In the genomic region with DNA sequence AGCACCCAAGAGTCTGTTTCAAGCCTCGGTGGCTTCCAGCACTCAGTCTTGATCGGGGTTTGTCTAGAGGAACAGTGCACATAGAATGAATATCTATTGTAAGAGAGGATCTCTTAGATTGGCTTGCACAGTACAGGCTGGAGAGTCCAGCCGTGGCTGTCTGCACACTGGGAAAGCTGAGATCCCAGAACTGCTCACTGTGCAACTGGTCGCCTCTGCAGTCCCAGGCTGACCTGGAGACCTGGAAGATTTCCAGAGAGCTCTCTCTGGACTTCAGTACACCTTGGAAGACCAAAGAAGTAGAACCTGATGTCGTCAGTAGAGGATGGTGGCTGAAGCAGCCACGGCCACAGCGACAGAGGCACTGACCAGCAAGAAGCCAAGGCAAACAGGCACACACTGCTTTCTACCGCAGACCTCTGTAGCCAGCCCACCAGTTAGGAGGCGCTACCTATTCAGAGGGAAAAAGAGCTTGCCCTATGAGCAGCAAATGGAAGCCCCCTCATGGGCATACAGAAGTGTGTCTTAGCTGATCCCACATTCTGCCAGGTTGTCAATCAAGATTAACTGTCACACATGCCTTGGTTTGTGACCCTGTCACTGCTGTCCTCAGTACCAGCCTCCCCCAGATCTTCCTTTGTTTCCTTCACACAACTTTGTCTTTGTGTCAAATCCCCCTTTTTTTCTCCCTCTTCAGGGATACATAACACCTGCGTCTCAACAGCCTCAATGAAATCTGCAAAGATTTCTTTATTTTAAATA, we compare ENCODE assay signal across 15 mouse cellular contexts. TPM values are rescaled to one million over a fixed set of nuclear protein-coding genes. Genes with fewer than 3 reads are reported as not detected.
DNase-seq lines count a peak whose midpoint lies in the region; ATAC-seq and TF ChIP-seq lines count a peak whose summit lies in the region.
"Had no signal": no experiment of that assay in that cellular context is flagged by ENCODE, and none has a peak within 500 bp of the region (broad histone marks: within the 10 kb centered on the region; RNA-seq: fewer than 3 reads in every experiment).

No protein-coding gene starts in this region.

- no peak overlapping the region for H3K27ac ChIP-seq in midbrain, embryonic 12.5 days (replicated peaks)
- no peak overlapping the region for H3K27ac ChIP-seq in liver, postnatal 0 days (ENCODE audit: low read depth)
- H3K27ac ChIP-seq in neural tube, embryonic 15.5 days (replicated peaks) = no peak overlapping the region
- H3K27ac ChIP-seq: hindbrain, embryonic 12.5 days; liver, embryonic 13.5 days had no signal

- WGBS in midbrain, embryonic 12.5 days = 64% methylated on average over 10 of the region's 10 CpGs
- 94% methylated on average over 10 of the region's 10 CpGs for WGBS in liver, postnatal 0 days (ENCODE audit: insufficient replicate concordance)
- WGBS in neural tube, embryonic 15.5 days = 89% methylated on average over 10 of the region's 10 CpGs

- H3K4me3 ChIP-seq in midbrain, embryonic 12.5 days = no peak overlapping the region
- no peak overlapping the region for H3K4me3 ChIP-seq in liver, postnatal 0 days (ENCODE audit: low read depth, low read length)
- H3K4me3 ChIP-seq in neural tube, embryonic 15.5 days (replicated peaks) = no peak overlapping the region
- H3K4me3 ChIP-seq: hindbrain, embryonic 12.5 days; liver, embryonic 13.5 days had no signal

- H3K27me3 ChIP-seq in midbrain, embryonic 12.5 days = peaks cover 8% of the 10 kb centered on the region
- no peaks in the 10 kb centered on the region for H3K27me3 ChIP-seq in liver, postnatal 0 days (ENCODE audit: insufficient read depth, low read length)
- H3K27me3 ChIP-seq in neural tube, embryonic 15.5 days (replicated peaks) = no peaks in the 10 kb centered on the region
- H3K27me3 ChIP-seq: CH12.LX; hindbrain, embryonic 12.5 days; liver, embryonic 13.5 days had no signal

- H3K4me2 ChIP-seq in midbrain, embryonic 12.5 days (replicated peaks) = peak overlapping the region; percentile 4; the same call in 1 of the 2 replicates
- no peak overlapping the region for H3K4me2 ChIP-seq in liver, postnatal 0 days (ENCODE audit: low read depth, low read length)
- H3K4me2 ChIP-seq in neural tube, embryonic 15.5 days = no peak overlapping the region
- H3K4me2 ChIP-seq: hindbrain, embryonic 12.5 days; liver, embryonic 13.5 days had no signal

- H3K36me3 ChIP-seq in midbrain, embryonic 12.5 days = no peaks in the 10 kb centered on the region
- 0 out of 2 replicates have a peak, but pooled peaks cover 4% of the 10 kb centered on the region for H3K36me3 ChIP-seq in liver, postnatal 0 days (replicated peaks; ENCODE audit: insufficient read depth, low read length)
- H3K36me3 ChIP-seq in neural tube, embryonic 15.5 days = no peaks in the 10 kb centered on the region
- H3K36me3 ChIP-seq: hindbrain, embryonic 12.5 days had no signal

- no peak overlapping the region for H3K9ac ChIP-seq in midbrain, embryonic 12.5 days (replicated peaks)
- H3K9ac ChIP-seq in liver, postnatal 0 days (replicated peaks) = no peak overlapping the region
- H3K9ac ChIP-seq in neural tube, embryonic 15.5 days (replicated peaks) = no peak overlapping the region
- H3K9ac ChIP-seq: hindbrain, embryonic 12.5 days; liver, embryonic 13.5 days had no signal

- no peak for TF ChIP-seq EP300 in liver, postnatal 0 days (IDR thresholded peaks at IDR 0.05; ENCODE audit: low read depth)

- TF ChIP-seq POLR2A in brain, embryonic 14.5 days (IDR thresholded peaks at IDR 0.05; ENCODE audit: borderline replicate concordance, extremely low read depth, insufficient read depth, insufficient read length, poor library complexity, severe bottlenecking) = no peak

- peaks cover 17% of the 10 kb centered on the region for H3K4me1 ChIP-seq in midbrain, embryonic 12.5 days
- H3K4me1 ChIP-seq in liver, postnatal 0 days (ENCODE audit: insufficient read depth) = no peaks in the 10 kb centered on the region; the same call in 1 of the 2 replicates
- peaks cover 14% of the 10 kb centered on the region for H3K4me1 ChIP-seq in neural tube, embryonic 15.5 days

- TF ChIP-seq CTCF in brain, embryonic 14.5 days (IDR thresholded peaks at IDR 0.05; ENCODE audit: borderline replicate concordance, extremely low read depth, insufficient read depth, insufficient read length) = no peak
- TF ChIP-seq CTCF in liver, postnatal 0 days (IDR thresholded peaks at IDR 0.05; ENCODE audit: low read depth) = no peak

- peak; percentile 6 for DNase-seq in embryo, embryonic 10.5 days (ENCODE audit: low spot score)
- DNase-seq in embryo, embryonic 9.5 days (ENCODE audit: extremely low spot score) = no peak
- peak; percentile 59 for DNase-seq in brain, embryonic 14.5 days (ENCODE audit: low read depth)
- DNase-seq in kidney, adult 8-10 months = peak; percentile 60
- DNase-seq in spleen, postnatal 14 days (ENCODE audit: low spot score in 2 of 2) = no peak
- no peak for DNase-seq in liver, postnatal 0 days
- DNase-seq: adrenal gland, adult 8-10 months; gastrocnemius, postnatal 14 days; left cerebral cortex, postnatal 4 days; liver, embryonic 13.5 days had no signal

- ATAC-seq in midbrain, embryonic 12.5 days (ENCODE audit: low FRiP score, low read depth) = peak; percentile 75
- ATAC-seq in liver, postnatal 0 days = no peak
- no peak for ATAC-seq in neural tube, embryonic 15.5 days (ENCODE audit: low FRiP score)
- ATAC-seq: inflammation-experienced regulatory T-cells, adult 6 months had no signal

- H3K9me3 ChIP-seq in midbrain, embryonic 12.5 days = no peaks in the 10 kb centered on the region
- no peaks in the 10 kb centered on the region for H3K9me3 ChIP-seq in liver, postnatal 0 days (ENCODE audit: low read length)
- H3K9me3 ChIP-seq in neural tube, embryonic 15.5 days (replicated peaks) = no peaks in the 10 kb centered on the region
- H3K9me3 ChIP-seq: hindbrain, embryonic 12.5 days; liver, embryonic 13.5 days had no signal

RNA-seq across cellular contexts. Expression of a gene that starts 41.4 kb away (rescaled TPM):
- 1.1 and 1.7 TPM in 2 replicates for polyA plus RNA-seq in brain, embryonic 14.5 days (2012; rRNA removed)
- polyA plus RNA-seq in midbrain, embryonic 12.5 days (2016; fragmentation: Nextera tagmentation; extraction: Ambion mirVana) = 1.3 and 1.9 TPM in 2 replicates
- polyA plus RNA-seq in liver, postnatal 0 days (2015; fragmentation: Nextera tagmentation; extraction: Ambion mirVana) = 13.9 and 14.2 TPM in 2 replicates
- polyA plus RNA-seq in neural tube, embryonic 15.5 days (2015; fragmentation: Nextera tagmentation; extraction: Ambion mirVana) = 2.2 and 4.6 TPM in 2 replicates

Comparison
In these comparisons a context has a peak if more than half of its experiments do, and no peak if none do; other contexts are left out.
1. DNase-seq: peak in embryo, embryonic 10.5 days (single experiment), brain, embryonic 14.5 days (single experiment) and kidney, adult 8-10 months (2 of 2); none in embryo, embryonic 9.5 days (single experiment), spleen, postnatal 14 days (0 of 2) and liver, postnatal 0 days (single experiment).